Mouse (Mus musculus) midbrain, postnatal 0 days (tissue): ENCODE data around the gene Lclat1. TPM values are rescaled to one million over a fixed set of nuclear protein-coding genes. Genes with fewer than 3 reads are reported as not detected.

ENCODE experiments used
- ATAC-seq: fragments of 200-750 bp; cut with Nextera tagmentation; 2 replicates; pipeline ENCODE4 v1.8.0; 2017; ENCODE audit warnings: moderate number of reproducible peaks, mild to moderate bottlenecking, moderate TSS enrichment, moderate library complexity; ENCODE audit not compliant: low FRiP score
- DNase-seq: peaks from one replicate; pipeline ENCODE4 v3.0.0-alpha.2; 2015; ENCODE audit warnings: low spot score
- H3K27ac ChIP-seq: fragments of 300-500 bp; sonication (generic); 2 replicates; pipeline ENCODE4 v1.5.1; 2014; ENCODE audit warnings: low read depth, mild to moderate bottlenecking, low read length, mixed read lengths
- H3K27me3 ChIP-seq: fragments of 300-500 bp; sonication (generic); 2 replicates; pipeline ENCODE4 v1.6.1; 2014; ENCODE audit warnings: low read length, control low read depth, mixed read lengths; ENCODE audit not compliant: insufficient read depth
- H3K36me3 ChIP-seq: fragments of 300-500 bp; sonication (generic); 2 replicates; pipeline ENCODE4 v1.6.1; 2014; ENCODE audit warnings: low read length, control low read depth, mixed read lengths; ENCODE audit not compliant: insufficient read depth
- H3K4me1 ChIP-seq: fragments of 300-500 bp; sonication (generic); 2 replicates; pipeline ENCODE4 v1.6.1; 2014; ENCODE audit warnings: mild to moderate bottlenecking, control low read depth, antibody characterized with exemption, low read length, mixed read lengths; ENCODE audit not compliant: insufficient read depth
- H3K4me2 ChIP-seq: fragments of 300-500 bp; sonication (generic); 2 replicates; pipeline ENCODE4 v1.6.1; 2014; ENCODE audit warnings: low read depth, mild to moderate bottlenecking, low read length, mixed read lengths; ENCODE audit not compliant: poor library complexity, severe bottlenecking
- H3K4me3 ChIP-seq: fragments of 300-500 bp; sonication (generic); 2 replicates; pipeline ENCODE4 v1.5.1; 2014; ENCODE audit warnings: low read depth, mild to moderate bottlenecking, low read length, moderate library complexity
- H3K9ac ChIP-seq: fragments of 300-500 bp; sonication (generic); replicated peaks from 2 replicates; pipeline ENCODE4 v1.6.1; 2014; ENCODE audit warnings: mild to moderate bottlenecking, low read length, moderate library complexity, mixed read lengths; ENCODE audit not compliant: poor library complexity, severe bottlenecking
- H3K9me3 ChIP-seq: fragments of 300-500 bp; sonication (generic); 2 replicates; pipeline ENCODE4 v1.6.1; 2016; ENCODE audit warnings: low read length, control low read depth
- CTCF ChIP-seq: IDR thresholded peaks from 2 replicates; pipeline ENCODE4 v1.5.1; 2016; ENCODE audit warnings: antibody characterized with exemption, mild to moderate bottlenecking
- WGBS: fragments of 180-500 bp; shearing (Covaris S2); extraction: QIAGEN DNeasy Blood & Tissue Kit; methylation state at CpG from one replicate; pipeline ENCODE4 v1.1.7; 2014; 5-methylcytosine and 5-hydroxymethylcytosine counted together
- polyA plus RNA-seq: library from polyadenylated mRNA; unstranded; fragments of >200 nt; fragmentation: Nextera tagmentation; extraction: Ambion mirVana; gene quantifications from 2 replicates; pipeline ENCODE4 v1.2.1, GENCODE M21; 2015
- total RNA-seq: library from RNA; depleted of rRNA; stranded (reverse); fragments of >200 nt; gene quantifications from 2 replicates; pipeline ENCODE4 v1.2.3, GENCODE M21; 2014

The Lclat1 gene
- total and polyA plus RNA-seq, 2 experiments from 2014 or later, result 12.4 to 25.6 TPM

DNA sequence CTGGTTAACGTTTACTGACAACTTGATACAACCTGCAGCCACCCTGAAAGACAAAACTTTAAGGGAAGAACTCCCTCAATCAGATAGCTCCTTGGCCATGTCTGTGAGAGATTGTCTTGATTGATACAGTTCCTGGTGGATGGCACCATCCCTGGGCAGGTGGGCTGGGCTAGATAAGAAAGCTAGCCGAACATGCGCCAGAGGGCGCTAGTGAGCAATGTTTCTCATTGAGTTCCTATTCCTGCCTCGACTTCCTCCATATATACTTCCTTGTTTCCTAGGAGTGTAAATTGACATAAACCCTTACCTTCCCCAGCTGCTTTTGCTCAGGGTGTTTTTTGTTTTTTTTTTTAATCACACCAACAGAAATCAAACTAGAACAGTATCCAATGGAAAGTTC is 11.3 kb upstream of the Lclat1 start:
- WGBS, result 42% methylated on average over 5 of the region's 5 CpGs
- Histone ChIP-seq H3K9ac (no peak overlapping the region), H3K27me3 (no peaks in the 10 kb centered on the region), H3K4me1 (no peaks in the 10 kb centered on the region), H3K4me2 (no peak overlapping the region), H3K36me3 (no peaks in the 10 kb centered on the region), H3K4me3 (no peak overlapping the region), H3K27ac (no peak overlapping the region), H3K9me3 (no peaks in the 10 kb centered on the region)
- ATAC-seq (no peak), DNase-seq (peak; percentile 47)
- peak; percentile 55 for TF ChIP-seq CTCF

DNA sequence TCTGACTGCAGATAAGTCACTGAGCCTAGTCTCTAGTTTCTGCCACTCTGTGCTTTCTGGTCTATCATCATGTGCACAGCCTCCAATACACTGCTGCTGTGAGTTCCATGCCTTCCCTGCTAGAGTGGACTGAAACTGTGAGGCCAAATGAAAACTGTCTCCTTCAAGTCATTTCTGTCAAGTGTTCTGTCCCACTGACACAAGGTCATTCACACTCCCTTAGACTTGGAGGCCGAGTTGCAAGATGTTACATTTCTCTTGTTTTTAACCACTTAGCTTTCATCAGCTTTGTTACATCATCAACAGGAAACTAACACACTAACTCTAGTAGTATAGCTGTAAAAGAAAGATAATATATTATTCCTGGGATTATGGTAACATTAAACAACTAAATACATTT is 9.1 kb upstream of the Lclat1 start:
- Histone ChIP-seq H3K4me1 (no peaks in the 10 kb centered on the region), H3K4me2 (no peak overlapping the region), H3K9me3 (no peaks in the 10 kb centered on the region), H3K9ac (no peak overlapping the region), H3K27ac (no peak overlapping the region), H3K36me3 (no peaks in the 10 kb centered on the region), H3K27me3 (no peaks in the 10 kb centered on the region), H3K4me3 (no peak overlapping the region)
- DNase-seq (no peak), ATAC-seq (no peak)
- WGBS, result 87% methylated on average over 1 of the region's 1 CpGs
- no peak for TF ChIP-seq CTCF

DNA sequence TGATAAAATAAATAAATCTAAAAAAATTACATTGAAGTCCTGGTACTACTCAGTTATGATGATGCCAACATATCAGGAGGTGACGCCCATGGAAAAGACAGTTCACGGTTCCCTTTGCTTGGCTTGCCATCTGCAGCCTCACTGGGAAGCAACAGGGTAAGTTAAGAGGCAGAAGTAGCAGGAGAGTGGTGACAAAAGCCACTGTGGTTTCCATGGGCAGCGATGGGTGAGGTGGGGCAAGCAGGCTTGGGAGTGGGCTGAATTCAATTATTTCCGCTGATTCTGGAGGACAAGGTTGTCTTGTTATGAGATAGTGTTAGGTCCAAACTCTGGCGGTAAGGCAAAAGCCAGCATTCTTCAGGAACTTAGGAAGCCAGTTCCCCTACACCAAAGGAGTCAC is 7.4 kb upstream of the Lclat1 start:
- Histone ChIP-seq H3K4me1 (no peaks in the 10 kb centered on the region), H3K9ac (no peak overlapping the region), H3K27ac (no peak overlapping the region), H3K27me3 (no peaks in the 10 kb centered on the region), H3K4me2 (no peak overlapping the region), H3K9me3 (no peaks in the 10 kb centered on the region), H3K4me3 (no peak overlapping the region), H3K36me3 (no peaks in the 10 kb centered on the region)
- DNase-seq (no peak), ATAC-seq (no peak)
- 96% methylated on average over 5 of the region's 5 CpGs for WGBS
- TF ChIP-seq CTCF, result no peak

DNA sequence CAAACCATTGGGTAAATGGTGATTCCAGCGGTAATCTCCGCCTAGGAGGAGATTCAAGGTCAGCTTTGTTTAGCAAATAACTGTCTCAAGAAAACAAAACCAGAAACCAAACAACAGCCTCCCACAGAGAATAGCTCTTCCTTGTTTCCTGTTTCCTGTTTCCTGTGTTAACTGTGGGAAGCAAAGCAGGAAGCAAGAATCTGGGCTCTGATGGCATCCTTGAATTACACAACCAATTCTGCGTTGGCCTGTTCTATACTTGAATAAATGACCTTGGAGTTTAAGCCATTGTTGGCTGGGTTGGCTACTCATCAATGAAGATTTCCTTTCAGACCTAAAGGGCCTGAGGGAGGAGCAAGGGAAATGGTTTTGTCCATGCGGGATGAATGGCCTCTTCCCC is 5.2 kb upstream of the Lclat1 start:
- TF ChIP-seq CTCF, result no peak

DNA sequence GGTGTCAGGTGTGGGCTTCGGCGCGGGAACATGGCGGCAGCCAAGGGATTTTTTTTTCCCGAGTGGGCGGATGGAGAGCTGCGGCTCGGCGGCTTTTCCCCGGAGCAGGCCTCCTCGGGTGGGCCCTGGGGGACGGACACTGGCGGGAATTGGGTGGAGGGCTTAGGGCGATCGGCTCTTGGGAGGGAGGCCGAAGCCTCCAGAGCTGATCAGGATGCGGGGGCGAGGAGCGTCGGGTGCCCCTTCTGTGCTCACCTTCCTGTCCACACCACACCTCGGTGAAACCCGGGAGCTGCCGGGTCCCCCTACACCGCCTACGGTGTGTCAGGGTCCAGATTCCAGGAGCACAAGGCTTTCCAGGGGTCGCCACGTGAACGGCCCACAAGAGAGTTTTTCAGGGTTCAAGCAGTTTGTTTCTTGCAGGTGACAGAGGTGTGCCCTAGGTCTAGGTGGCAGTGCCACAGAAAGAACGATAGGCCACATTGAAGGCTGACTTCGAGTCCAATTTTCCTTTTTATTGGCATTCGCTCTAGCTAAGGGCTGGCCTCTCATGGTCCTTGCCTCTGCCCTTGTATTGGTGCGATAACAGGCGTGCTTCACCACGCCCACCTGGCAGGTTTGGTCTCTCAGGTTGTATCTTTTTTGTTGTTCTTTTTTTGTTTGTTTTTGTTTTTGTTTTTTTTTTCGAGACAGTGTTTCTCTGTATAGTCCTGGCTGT is 544 bp downstream of the Lclat1 start:
- Histone ChIP-seq H3K27ac (peak overlapping the region; percentile 80), H3K4me3 (peak overlapping the region; percentile 90), H3K27me3 (no peaks in the 10 kb centered on the region), H3K9ac (peak overlapping the region; percentile 93), H3K4me2 (peak overlapping the region; percentile 88), H3K36me3 (no peaks in the 10 kb centered on the region), H3K9me3 (no peaks in the 10 kb centered on the region), H3K4me1 (no peaks in the 10 kb centered on the region; the same call in 1 of the 2 replicates)
- DNase-seq, result no peak
- ATAC-seq, result peak; percentile 55
- 7% methylated on average over 35 of the region's 35 CpGs for WGBS
- TF ChIP-seq CTCF, result no peak

More for the DNA sequence above, 5.2 kb upstream of the Lclat1 start:
- no peak overlapping the region for H3K4me3 ChIP-seq
- DNase-seq, result no peak
- H3K9ac ChIP-seq, result no peak overlapping the region
- no peaks in the 10 kb centered on the region for H3K27me3 ChIP-seq
- no peaks in the 10 kb centered on the region for H3K4me1 ChIP-seq
- H3K9me3 ChIP-seq, result no peaks in the 10 kb centered on the region
- 84% methylated on average over 4 of the region's 4 CpGs for WGBS
- ATAC-seq, result no peak
- no peak overlapping the region for H3K27ac ChIP-seq
- no peak overlapping the region for H3K4me2 ChIP-seq
- H3K36me3 ChIP-seq, result no peaks in the 10 kb centered on the region

DNA sequence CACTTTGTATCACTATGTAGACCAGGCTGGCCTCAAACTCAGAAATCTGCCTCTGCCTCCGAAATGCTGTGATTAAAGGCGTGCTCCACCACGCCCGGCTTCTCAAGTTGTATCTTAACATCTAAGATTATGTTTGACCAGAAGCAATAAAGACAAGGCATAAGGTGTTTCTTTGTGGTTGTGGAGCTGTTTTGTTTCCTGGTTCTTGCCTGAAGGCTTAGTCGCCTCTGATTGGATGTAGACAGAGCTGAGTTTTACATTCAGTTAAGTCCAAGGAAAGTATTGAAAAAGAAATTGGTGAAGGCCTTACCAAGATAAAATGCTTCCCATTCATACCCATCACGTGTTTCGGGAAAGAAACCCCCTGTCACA is 1.1 kb downstream of the Lclat1 start:
- H3K4me3 ChIP-seq, result peak overlapping the region; percentile 90
- DNase-seq (no peak), ATAC-seq (no peak)
- no peak overlapping the region for H3K27ac ChIP-seq
- H3K4me1 ChIP-seq, result no peaks in the 10 kb centered on the region; the same call in 1 of the 2 replicates
- peak overlapping the region; percentile 93 for H3K9ac ChIP-seq
- peak overlapping the region; percentile 88 for H3K4me2 ChIP-seq
- H3K9me3 ChIP-seq, result no peaks in the 10 kb centered on the region
- 89% methylated on average over 7 of the region's 7 CpGs for WGBS
- TF ChIP-seq CTCF, result no peak
- H3K27me3 ChIP-seq, result no peaks in the 10 kb centered on the region
- no peaks in the 10 kb centered on the region for H3K36me3 ChIP-seq
